Mouse (Mus musculus): ENCODE measurements at regions not wholly inside any gene's neighbourhood (a gene's known extent, or its start where the extent isn't known, plus 50 kb on each side); places are given as distances from the start of the nearest gene placed in this dataset.

GRCm38 (mm10) chr9:111916684-111917535, 226.8 kb upstream of the Stac start:
- Histone ChIP-seq H3K9me3 (ENCODE audit: control insufficient read depth, low read length) (no peaks in the 10 kb centered on the region), H3K4me3 (ENCODE audit: low read depth, low read length) (no peak overlapping the region), H3K4me2 (peak overlapping the region; percentile 24; the same call in 1 of the 2 replicates), H3K4me1 (ENCODE audit: control insufficient read depth, insufficient read depth, low read length) (no peaks in the 10 kb centered on the region), H3K36me3 (ENCODE audit: control insufficient read depth, insufficient read depth, low read length) (no peaks in the 10 kb centered on the region), H3K27me3 (ENCODE audit: control insufficient read depth, insufficient read depth, low read length) (no peaks in the 10 kb centered on the region), H3K9ac (ENCODE audit: low read length) (peak overlapping the region; percentile 48; the same call in 1 of the 2 replicates), H3K27ac (ENCODE audit: low read depth, low read length) (no peak overlapping the region)
- peak; percentile 93 for DNase-seq (ENCODE audit: low spot score, missing footprints)
- peak; percentile 87 for ATAC-seq (ENCODE audit: low FRiP score)
- WGBS, result 28% methylated on average over 17 of the region's 17 CpGs

GRCm38 (mm10) chr9:111908806-111909205, 218.7 kb upstream of the Stac start:
- H3K4me2 ChIP-seq, result no peak overlapping the region
- no peaks in the 10 kb centered on the region for H3K36me3 ChIP-seq (ENCODE audit: control insufficient read depth, insufficient read depth, low read length)
- H3K9me3 ChIP-seq (ENCODE audit: control insufficient read depth, low read length), result no peaks in the 10 kb centered on the region
- no peaks in the 10 kb centered on the region for H3K27me3 ChIP-seq (ENCODE audit: control insufficient read depth, insufficient read depth, low read length)
- ATAC-seq (ENCODE audit: low FRiP score), result no peak
- DNase-seq (ENCODE audit: low spot score, missing footprints), result no peak
- H3K4me3 ChIP-seq (ENCODE audit: low read depth, low read length), result no peak overlapping the region
- no peak overlapping the region for H3K27ac ChIP-seq (ENCODE audit: low read depth, low read length)
- H3K4me1 ChIP-seq (ENCODE audit: control insufficient read depth, insufficient read depth, low read length), result no peaks in the 10 kb centered on the region
- no peak overlapping the region for H3K9ac ChIP-seq (ENCODE audit: low read length)
- 78% methylated on average over 4 of the region's 4 CpGs for WGBS

GRCm38 (mm10) chr9:111900196-111900595, 210.0 kb upstream of the Stac start:
- no peak for ATAC-seq (ENCODE audit: low FRiP score)
- H3K27ac ChIP-seq (ENCODE audit: low read depth, low read length), result no peak overlapping the region
- DNase-seq (ENCODE audit: low spot score, missing footprints), result no peak

GRCm38 (mm10) chr9:111897626-111898025, 207.5 kb upstream of the Stac start:
- no peak overlapping the region for H3K9ac ChIP-seq (ENCODE audit: low read length)
- H3K36me3 ChIP-seq (ENCODE audit: control insufficient read depth, insufficient read depth, low read length), result no peaks in the 10 kb centered on the region
- no peaks in the 10 kb centered on the region for H3K4me1 ChIP-seq (ENCODE audit: control insufficient read depth, insufficient read depth, low read length)
- DNase-seq (ENCODE audit: low spot score, missing footprints) (peak; percentile 37), ATAC-seq (ENCODE audit: low FRiP score) (no peak)
- 80% methylated on average over 5 of the region's 5 CpGs for WGBS
- no peaks in the 10 kb centered on the region for H3K27me3 ChIP-seq (ENCODE audit: control insufficient read depth, insufficient read depth, low read length)
- H3K4me2 ChIP-seq, result no peak overlapping the region
- no peaks in the 10 kb centered on the region for H3K9me3 ChIP-seq (ENCODE audit: control insufficient read depth, low read length)
- H3K4me3 ChIP-seq (ENCODE audit: low read depth, low read length), result no peak overlapping the region
- H3K27ac ChIP-seq (ENCODE audit: low read depth, low read length), result no peak overlapping the region

More at GRCm38 (mm10) chr9:111900196-111900595, 210.0 kb upstream of the Stac start:
- no peak overlapping the region for H3K4me3 ChIP-seq (ENCODE audit: low read depth, low read length)
- H3K4me1 ChIP-seq (ENCODE audit: control insufficient read depth, insufficient read depth, low read length), result no peaks in the 10 kb centered on the region
- no peaks in the 10 kb centered on the region for H3K27me3 ChIP-seq (ENCODE audit: control insufficient read depth, insufficient read depth, low read length)
- H3K36me3 ChIP-seq (ENCODE audit: control insufficient read depth, insufficient read depth, low read length), result no peaks in the 10 kb centered on the region
- no peak overlapping the region for H3K4me2 ChIP-seq
- H3K9ac ChIP-seq (ENCODE audit: low read length), result no peak overlapping the region
- H3K9me3 ChIP-seq (ENCODE audit: control insufficient read depth, low read length), result no peaks in the 10 kb centered on the region

GRCm38 (mm10) chr9:111879710-111880109, 189.6 kb upstream of the Stac start:
- Histone ChIP-seq H3K4me2 (no peak overlapping the region), H3K9ac (ENCODE audit: low read length) (no peak overlapping the region), H3K27ac (ENCODE audit: low read depth, low read length) (no peak overlapping the region), H3K4me3 (ENCODE audit: low read depth, low read length) (no peak overlapping the region), H3K4me1 (ENCODE audit: control insufficient read depth, insufficient read depth, low read length) (no peaks in the 10 kb centered on the region), H3K27me3 (ENCODE audit: control insufficient read depth, insufficient read depth, low read length) (no peaks in the 10 kb centered on the region), H3K9me3 (ENCODE audit: control insufficient read depth, low read length) (no peaks in the 10 kb centered on the region), H3K36me3 (ENCODE audit: control insufficient read depth, insufficient read depth, low read length) (no peaks in the 10 kb centered on the region)
- 63% methylated on average over 2 of the region's 2 CpGs for WGBS
- no peak for DNase-seq (ENCODE audit: low spot score, missing footprints)
- no peak for ATAC-seq (ENCODE audit: low FRiP score)

- Histone ChIP-seq H3K27me3 (ENCODE audit: control insufficient read depth, insufficient read depth, low read length) (no peaks in the 10 kb centered on the region), H3K4me1 (ENCODE audit: control insufficient read depth, insufficient read depth, low read length) (no peaks in the 10 kb centered on the region), H3K9me3 (ENCODE audit: control insufficient read depth, low read length) (no peaks in the 10 kb centered on the region), H3K4me2 (no peak overlapping the region), H3K36me3 (ENCODE audit: control insufficient read depth, insufficient read depth, low read length) (no peaks in the 10 kb centered on the region), H3K4me3 (ENCODE audit: low read depth, low read length) (no peak overlapping the region), H3K9ac (ENCODE audit: low read length) (no peak overlapping the region), H3K27ac (ENCODE audit: low read depth, low read length) (no peak overlapping the region)
- DNase-seq (ENCODE audit: low spot score, missing footprints) (no peak), ATAC-seq (ENCODE audit: low FRiP score) (no peak)
- WGBS, result 87% methylated on average over 5 of the region's 5 CpGs
Measured at GRCm38 (mm10) chr9:111876846-111877245, 186.7 kb upstream of the Stac start.

- Histone ChIP-seq H3K27ac (ENCODE audit: low read depth, low read length) (no peak overlapping the region), H3K4me1 (ENCODE audit: control insufficient read depth, insufficient read depth, low read length) (no peaks in the 10 kb centered on the region), H3K9me3 (ENCODE audit: control insufficient read depth, low read length) (no peaks in the 10 kb centered on the region), H3K4me3 (ENCODE audit: low read depth, low read length) (no peak overlapping the region), H3K9ac (ENCODE audit: low read length) (no peak overlapping the region), H3K36me3 (ENCODE audit: control insufficient read depth, insufficient read depth, low read length) (no peaks in the 10 kb centered on the region), H3K27me3 (ENCODE audit: control insufficient read depth, insufficient read depth, low read length) (no peaks in the 10 kb centered on the region), H3K4me2 (no peak overlapping the region)
- WGBS, result 95% methylated on average over 7 of the region's 7 CpGs
- ATAC-seq (ENCODE audit: low FRiP score) (no peak), DNase-seq (ENCODE audit: low spot score, missing footprints) (no peak)
Measured at GRCm38 (mm10) chr9:111870466-111870865, 180.3 kb upstream of the Stac start.

GRCm38 (mm10) chr9:111869801-111870382, 179.7 kb upstream of the Stac start:
- WGBS, result 81% methylated on average over 4 of the region's 4 CpGs
- no peak overlapping the region for H3K9ac ChIP-seq (ENCODE audit: low read length)
- no peak overlapping the region for H3K4me3 ChIP-seq (ENCODE audit: low read depth, low read length)
- DNase-seq (ENCODE audit: low spot score, missing footprints), result no peak
- ATAC-seq (ENCODE audit: low FRiP score), result no peak
- H3K4me1 ChIP-seq (ENCODE audit: control insufficient read depth, insufficient read depth, low read length), result no peaks in the 10 kb centered on the region
- H3K36me3 ChIP-seq (ENCODE audit: control insufficient read depth, insufficient read depth, low read length), result no peaks in the 10 kb centered on the region
- H3K27me3 ChIP-seq (ENCODE audit: control insufficient read depth, insufficient read depth, low read length), result no peaks in the 10 kb centered on the region
- H3K4me2 ChIP-seq, result no peak overlapping the region
- H3K9me3 ChIP-seq (ENCODE audit: control insufficient read depth, low read length), result no peaks in the 10 kb centered on the region
- no peak overlapping the region for H3K27ac ChIP-seq (ENCODE audit: low read depth, low read length)

- H3K27ac ChIP-seq (ENCODE audit: low read depth, low read length), result no peak overlapping the region
- H3K4me2 ChIP-seq, result no peak overlapping the region
- no peaks in the 10 kb centered on the region for H3K9me3 ChIP-seq (ENCODE audit: control insufficient read depth, low read length)
- no peaks in the 10 kb centered on the region for H3K4me1 ChIP-seq (ENCODE audit: control insufficient read depth, insufficient read depth, low read length)
- no peak overlapping the region for H3K4me3 ChIP-seq (ENCODE audit: low read depth, low read length)
- no peaks in the 10 kb centered on the region for H3K36me3 ChIP-seq (ENCODE audit: control insufficient read depth, insufficient read depth, low read length)
- ATAC-seq (ENCODE audit: low FRiP score) (no peak), DNase-seq (ENCODE audit: low spot score, missing footprints) (no peak)
- no peak overlapping the region for H3K9ac ChIP-seq (ENCODE audit: low read length)
- H3K27me3 ChIP-seq (ENCODE audit: control insufficient read depth, insufficient read depth, low read length), result no peaks in the 10 kb centered on the region
- 59% methylated on average over 2 of the region's 2 CpGs for WGBS
Measured at GRCm38 (mm10) chr9:111858051-111858450, 167.9 kb upstream of the Stac start.
